Mouse (Mus musculus) left cerebral cortex, adult 11 months (tissue): ENCODE data around the gene Pptc7.

Source experiments
- DNase-seq: peaks from one replicate; pipeline ENCODE4 v3.0.0; 2022; ENCODE audit warnings: low spot score

The Pptc7 gene

DNA sequence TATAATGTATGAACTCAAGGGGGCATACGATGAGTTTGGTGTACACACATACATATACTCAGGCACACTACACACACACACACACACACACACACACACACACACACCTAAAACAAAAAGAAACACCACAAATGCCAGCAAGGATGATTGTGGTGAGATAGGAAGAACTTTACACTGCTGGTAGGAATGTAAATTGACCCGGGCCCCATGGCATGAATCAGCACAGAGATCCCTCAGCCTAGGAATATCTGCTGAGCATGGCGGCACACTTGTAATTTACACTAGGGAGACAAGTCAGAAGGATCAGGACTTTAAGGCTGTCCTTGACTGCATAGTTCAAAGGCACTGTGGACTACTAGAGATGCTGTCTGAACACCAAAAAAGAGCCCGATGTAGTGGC, 46.1 kb downstream of the Pptc7 start:
- no peak for DNase-seq

DNA sequence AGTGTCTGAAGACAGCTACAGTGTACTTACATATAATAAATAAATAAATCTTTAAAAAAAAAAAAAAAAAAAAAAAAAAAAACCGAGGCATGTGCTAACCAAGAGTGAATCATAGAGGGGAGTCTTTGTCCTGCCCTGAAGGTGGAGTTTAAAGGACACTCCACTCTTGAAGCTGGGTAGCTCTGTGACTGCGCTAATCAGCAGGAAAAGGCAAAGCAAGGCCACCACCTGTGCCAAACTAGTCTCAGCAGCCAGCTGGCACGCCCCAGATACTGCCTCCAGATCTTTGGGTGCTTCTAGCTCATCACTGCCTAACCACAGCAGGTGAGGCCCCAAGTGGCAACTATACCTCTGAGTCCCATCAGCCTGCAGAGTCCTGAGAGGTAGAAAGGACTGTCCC, 50.5 kb downstream of the Pptc7 start:
- no peak for DNase-seq

DNA sequence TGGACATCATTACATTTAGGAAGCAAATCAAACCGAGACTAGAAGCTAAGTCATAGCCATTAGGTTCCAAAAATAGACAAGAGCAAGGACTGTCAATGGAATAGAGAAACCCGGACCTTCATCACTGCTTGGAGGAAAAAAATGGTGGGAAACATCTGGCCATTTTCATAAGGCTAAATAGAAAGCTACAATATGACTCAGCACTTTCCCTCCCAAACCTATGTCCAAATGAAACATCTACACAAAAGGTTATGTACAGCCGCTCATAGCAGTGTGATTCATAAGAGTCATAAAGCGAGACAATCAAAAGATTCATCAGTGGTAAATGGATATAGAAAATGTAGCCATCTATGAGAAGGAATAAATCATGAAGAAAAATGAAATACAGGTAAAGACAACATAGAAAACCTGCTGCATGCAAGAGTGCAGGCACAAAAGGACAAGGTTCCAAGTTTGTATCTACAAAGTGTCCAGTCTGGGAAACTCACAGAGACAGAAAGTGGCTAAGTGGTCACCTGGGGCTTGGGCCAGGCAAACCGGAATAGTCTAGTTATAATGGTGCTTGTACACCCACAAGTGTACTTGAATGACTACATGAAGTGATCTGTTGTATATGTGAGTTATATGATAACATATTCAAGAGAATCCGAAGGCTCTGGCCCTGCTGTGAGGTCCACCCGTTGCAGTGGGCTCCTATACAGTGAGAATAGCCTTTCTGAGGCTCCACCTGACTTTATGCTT, 52.6 kb downstream of the Pptc7 start:
- DNase-seq = no peak

DNA sequence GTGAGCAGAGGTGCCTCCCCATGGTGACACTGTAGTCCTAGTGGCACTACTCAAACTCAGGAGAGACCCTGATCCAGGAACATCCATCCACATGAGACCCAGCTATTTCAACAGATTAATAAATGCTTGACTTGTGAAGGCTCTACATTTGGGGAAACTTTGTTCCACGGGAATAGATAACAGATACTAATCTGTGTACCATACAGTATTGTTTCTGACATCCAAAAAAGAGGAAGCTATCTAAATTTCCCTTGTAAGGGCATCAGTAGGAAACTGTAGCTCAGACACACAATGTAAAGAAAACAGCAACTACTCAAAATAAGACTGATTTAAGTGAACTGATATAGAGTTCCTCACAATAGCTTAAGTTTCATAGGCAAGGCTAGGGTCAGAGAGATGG, 58.7 kb downstream of the Pptc7 start:
- no peak for DNase-seq

DNA sequence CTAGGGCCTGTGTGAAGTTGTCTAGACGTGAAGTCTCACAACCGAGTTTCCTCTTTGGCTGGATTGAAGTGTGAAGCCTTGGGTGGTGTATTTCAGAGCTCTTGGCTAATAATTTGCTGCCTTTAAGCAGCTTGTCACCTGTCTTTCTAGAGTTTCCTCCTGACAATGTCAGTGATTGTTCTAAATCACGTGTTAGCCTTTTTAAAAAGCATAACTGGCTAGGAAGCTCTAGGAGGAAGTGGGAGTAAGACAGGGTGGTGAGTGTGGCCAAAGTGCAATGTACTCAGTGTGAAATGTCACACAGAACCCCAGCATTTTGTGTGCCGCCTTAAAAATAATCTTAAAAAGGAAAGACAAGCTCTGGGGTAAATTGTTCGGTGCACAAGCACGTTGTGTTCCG, 59.6 kb downstream of the Pptc7 start:
- DNase-seq = no peak

DNA sequence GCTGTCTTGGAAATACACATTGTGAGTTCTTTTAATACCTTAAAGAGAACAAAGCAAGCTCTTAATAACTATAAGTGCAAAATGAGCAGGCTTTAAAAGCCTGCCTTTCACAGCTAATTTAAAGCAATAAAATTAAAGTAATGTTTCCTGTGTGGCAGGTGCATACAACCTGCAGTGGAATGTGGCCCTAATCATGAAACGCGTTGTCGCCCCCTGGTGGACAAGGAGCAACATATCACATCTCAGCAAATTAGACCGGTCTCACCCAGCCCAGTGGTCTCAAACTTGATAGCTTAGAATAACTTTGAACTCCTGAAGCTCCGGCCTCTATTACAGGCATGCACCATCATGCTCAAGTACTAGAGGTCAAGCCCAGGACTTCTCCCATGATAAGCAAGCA, 60.1 kb downstream of the Pptc7 start:
- no peak for DNase-seq

DNA sequence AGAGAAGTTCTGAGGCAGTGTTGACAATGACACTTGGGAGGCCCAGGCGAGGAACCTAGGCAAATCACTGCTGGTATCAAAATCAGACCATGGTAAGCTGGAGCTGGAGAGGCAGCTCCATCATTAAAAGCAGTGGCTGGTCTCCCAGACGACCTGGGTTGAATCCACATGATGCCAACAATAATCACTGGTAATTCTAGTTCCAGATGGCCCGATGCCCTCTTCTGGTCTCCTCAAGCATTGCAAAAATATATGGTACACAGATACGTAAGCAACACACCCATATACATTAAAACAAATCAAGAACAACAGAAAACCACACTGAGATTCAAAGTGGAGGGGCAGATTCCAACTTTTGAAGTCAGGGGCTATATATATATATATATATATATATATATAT, 61.6 kb downstream of the Pptc7 start:
- no peak for DNase-seq

DNA sequence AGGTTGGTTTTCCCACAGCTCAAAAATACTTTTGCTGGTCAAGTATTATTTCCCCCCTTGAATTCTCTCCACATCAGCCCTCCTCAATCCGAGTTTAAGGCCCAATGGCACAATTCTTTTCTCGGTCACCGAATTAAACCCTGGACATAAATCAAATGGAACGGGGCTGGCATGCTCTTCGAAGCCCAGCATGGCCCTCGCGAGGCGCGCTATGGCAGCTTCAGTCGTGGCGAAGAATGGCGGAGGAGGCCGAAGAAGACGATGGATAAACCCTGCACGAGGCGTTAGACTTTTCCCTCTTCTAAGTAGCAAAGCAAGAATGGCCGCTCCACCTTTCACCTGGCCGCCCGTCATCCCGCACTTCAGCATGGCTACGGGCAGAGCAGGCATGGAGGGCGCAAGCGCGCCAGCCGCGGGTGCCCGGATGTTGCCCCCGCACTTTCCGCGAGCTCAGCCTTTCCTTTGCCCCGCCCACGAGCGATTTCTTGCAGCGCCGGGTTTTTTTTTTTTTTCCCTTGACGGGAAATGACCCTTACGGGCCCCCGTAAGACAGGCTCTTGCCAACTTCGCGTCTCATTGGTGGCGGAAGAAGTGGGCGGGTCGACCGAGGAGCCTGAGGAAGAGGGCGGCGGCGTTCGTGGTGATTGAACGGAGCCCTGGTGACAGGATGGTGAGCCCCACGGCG, 69.8 kb downstream of the Pptc7 start, which contains the start of the genes Rad9b and Vps29:
TSS of gene Rad9b (minus strand) at position 427 of the 685 bp plus-strand sequence.
TSS of gene Vps29 (plus strand) at position 563 of the 685 bp plus-strand sequence.
- peak; percentile 94 for DNase-seq

DNA sequence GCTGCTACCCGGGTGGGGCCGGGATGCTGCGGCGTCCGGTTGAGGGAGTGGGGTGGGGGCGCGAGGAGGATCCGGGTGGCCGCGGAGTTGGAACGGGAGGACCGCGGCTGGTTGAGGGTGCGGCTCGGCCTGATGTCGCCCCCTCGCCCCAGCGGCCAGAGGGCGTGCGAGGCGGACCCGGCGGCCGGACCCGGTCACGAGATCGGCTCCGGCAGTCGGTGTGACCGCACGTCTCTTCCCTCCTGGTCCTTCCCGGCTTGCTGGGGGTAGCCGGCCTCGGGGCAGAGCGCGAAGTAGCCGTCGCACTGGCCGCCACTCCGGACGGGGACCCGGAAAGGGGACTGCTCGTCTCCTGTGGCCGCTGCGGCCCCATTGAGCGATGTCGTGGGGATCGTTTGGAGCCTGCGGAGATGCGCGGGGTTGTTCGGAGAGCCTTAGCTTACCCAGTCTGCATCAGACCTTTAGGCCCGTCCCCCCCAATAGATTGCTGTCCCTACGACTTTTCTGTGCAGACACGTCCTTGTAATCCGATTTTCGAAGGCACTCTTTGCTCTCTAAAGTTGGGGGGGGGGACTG, 70.4 kb downstream of the Pptc7 start:
- no peak for DNase-seq

DNA sequence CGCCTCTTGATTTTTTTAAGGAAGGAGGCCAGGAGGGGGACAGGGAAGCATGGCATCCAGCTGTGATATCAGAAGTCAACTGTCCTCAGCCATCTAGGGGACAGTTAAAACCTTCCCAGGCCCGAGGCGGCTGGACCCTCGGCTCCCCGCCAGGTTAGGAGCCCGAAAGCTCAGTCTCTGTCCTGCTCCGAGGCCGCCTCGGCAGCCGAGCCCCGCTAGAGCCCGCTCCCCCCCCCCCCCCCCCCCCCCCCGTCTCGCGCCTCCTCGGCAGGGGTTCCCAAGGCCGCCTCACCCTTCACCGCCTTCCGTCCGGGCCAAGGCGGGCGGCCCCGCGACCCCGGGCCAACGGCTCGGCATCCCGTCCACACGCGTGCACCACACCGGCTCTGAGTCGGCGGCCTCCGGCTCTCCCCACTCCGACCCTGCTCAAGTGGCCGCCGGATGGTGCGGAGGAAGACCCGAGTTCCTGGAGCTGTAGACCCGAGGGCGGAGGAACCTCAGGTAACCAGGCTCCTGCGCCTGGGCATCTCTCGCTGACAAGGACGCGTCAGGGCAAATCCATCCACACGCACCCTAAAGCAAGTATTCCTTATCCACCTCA, 87.5 kb downstream of the Pptc7 start, which contains the start of gene Gpn3:
TSS of gene Gpn3 (plus strand) at position 286 of the 601 bp plus-strand sequence.
- DNase-seq = no peak

DNA sequence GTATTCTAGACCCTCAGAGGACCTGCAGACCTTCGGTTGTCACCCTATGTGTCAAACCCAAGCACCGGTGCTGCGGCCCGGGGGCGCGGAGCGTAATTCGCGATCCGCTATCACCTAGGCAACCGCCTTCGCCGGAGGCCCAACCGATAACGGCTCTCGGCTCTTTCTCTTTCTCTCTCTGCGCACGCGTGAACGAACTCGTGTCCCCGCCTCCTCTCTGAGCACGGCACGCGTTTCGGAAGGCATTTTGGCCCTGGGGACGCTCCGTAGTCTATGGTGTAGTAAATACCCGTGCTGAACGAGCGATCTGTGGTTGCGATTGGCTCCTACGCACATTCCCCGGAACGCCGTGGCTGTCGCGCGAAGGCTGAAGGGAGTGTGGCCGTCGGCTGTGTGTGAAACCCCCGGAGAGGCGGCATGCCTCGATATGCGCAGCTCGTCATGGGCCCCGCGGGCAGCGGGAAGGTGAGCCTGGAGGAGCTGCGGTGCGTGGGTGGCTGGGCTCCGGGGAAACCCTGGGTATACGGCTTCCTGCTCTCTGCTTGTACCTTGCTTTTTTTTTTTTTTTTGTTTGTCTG, 88.1 kb downstream of the Pptc7 start, which contains the start of gene Fam216a:
TSS of gene Fam216a (minus strand) at position 173 of the 578 bp plus-strand sequence.
- DNase-seq = peak; percentile 98

DNA sequence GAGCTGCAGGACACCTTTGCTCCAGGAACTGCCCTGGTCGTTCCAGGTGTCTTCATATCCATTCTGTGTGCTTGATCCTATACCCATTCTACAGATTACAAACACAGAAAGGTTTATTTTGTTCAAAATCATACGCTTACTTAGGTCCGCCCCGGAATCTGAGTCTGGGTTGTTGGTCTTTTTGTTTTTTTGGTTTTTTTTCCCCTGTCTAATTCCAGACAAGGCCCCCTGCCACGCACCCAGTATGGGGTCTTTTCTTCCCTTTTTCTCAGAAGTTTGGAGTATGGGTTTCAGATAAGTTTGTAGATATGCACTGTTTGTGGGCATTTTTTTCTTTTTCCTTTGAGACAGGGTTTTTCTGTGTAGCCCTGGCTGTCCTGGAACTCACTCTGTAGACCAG, 88.7 kb downstream of the Pptc7 start:
- DNase-seq = no peak
